Mouse (Mus musculus) layer of hippocampus, adult 11-12 months (tissue): ENCODE measurements around the gene Cyb561d2.

Source experiments
- DNase-seq: peaks from one replicate; pipeline ENCODE4 v3.0.0; 2022; ENCODE audit warnings: low spot score

Gene Cyb561d2

DNA sequence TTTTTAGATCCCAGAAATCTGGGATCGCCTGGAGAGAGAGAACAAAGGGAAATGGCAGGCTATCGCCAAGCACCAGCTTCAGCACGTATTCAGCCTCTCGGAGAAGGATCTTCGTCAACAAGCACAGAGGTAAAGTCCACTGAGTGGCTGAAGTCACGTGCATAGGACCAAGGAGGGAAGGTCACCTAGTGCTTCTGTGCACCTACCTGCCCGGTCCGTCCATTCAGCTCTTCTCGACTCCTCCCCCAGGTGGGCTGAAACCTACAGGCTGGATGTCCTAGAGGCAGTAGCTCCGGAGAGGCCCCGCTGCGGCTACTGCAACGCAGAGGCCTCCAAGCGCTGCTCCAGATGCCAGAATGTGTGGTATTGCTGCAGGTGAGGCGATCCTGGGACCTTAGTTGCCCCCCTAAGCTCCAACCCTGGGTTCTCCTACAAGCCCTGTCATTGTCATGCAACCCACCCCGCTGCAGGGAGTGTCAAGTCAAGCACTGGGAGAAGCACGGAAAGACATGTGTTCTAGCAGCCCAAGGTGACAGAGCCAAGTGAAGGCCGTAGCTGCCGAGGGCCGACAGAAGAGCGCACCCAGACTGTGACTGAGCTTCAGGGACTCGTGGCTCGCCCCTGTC lies 8.6 kb upstream of the Cyb561d2 start:
- no peak for DNase-seq

GRCm38 (mm10) chr9:107549297-107550074 lies 7.5 kb upstream of the Cyb561d2 start:
- DNase-seq = no peak

DNA sequence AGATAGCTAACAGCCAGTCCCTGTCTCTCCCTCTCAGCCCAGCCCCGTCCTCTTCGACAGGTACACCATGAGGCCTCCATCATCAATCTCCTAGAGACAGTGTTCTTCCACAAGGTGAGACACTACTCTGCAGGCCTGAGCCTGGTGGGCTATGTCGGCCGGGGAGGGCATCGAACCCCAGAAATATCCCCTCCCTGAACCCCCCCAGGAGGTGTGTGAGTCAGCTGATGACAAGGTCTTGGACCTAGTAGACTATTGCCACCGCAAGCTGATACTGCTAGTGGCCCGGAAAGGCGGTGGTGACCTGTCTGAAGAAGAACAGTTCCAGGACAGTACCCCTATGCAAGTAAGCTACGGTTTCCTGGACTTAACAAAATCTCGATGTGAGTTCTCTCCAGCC lies 6.8 kb upstream of the Cyb561d2 start:
- no peak for DNase-seq

GRCm38 (mm10) chr9:107547957-107548356 lies 6.0 kb upstream of the Cyb561d2 start:
- no peak for DNase-seq

DNA sequence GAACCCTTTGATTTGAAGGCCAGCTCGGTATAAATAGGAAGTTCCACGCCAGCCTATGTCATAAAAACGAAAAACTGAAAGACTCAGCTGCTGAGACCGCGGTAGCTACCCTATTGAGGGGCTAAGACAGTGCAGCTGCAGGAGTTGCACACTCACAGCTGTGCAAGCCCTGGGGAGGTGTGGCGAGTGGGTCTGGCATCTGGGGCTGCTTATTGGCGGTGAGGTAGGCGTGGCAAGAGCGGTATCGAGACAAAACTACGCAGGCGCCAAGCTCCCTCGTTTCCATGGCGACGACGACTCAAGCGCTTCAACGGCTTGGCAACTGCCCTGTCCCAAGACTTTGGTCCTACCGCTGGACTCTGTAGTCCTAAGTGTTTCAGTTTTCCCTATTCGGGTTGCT lies 5.0 kb upstream of the Cyb561d2 start, which contains the start of gene Zmynd10:
Zmynd10 (plus strand) TSS at position 273 of the 400 bp plus-strand sequence.
- peak; percentile 88 for DNase-seq

DNA sequence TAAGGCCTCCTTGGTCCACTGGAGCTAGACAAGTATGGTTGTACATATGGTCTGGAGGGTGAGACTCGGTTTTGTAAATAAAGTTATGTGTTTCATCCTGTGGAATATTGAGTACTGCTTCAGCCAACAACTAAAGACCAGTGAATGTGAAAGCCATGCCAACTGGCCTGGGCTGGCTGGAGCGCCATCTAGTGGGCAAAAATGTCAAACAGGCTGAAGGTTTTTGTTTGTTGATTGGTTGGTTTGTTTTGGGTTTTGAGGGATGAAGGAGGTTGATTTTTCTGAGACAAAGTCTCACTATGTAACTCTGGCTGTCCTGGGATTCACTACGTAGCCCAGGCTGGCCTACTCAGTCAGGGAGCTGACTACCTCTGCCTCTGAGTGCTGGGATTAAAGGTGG lies 3.6 kb upstream of the Cyb561d2 start:
- peak; percentile 78 for DNase-seq

DNA sequence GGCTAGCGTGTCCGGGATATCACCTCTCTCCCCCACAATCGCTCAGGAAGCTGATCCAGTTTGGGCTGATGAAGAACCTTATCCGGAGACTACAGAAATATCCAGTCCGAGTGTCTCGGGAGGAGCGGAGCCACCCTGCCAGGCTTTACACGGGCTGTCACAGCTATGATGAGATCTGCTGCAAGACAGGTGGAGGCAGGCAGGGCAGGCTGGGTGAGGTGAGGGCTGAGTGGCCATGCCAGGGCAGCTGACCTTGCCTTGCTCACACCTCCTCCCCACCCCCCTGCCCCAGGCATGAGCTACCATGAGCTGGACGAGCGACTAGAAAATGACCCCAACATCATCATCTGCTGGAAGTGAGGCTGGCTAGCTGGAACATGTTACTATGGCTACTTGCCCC lies 3.2 kb upstream of the Cyb561d2 start:
- no peak for DNase-seq

- no peak for DNase-seq
Measured at GRCm38 (mm10) chr9:107544729-107545128, 2.7 kb upstream of the Cyb561d2 start.

DNA sequence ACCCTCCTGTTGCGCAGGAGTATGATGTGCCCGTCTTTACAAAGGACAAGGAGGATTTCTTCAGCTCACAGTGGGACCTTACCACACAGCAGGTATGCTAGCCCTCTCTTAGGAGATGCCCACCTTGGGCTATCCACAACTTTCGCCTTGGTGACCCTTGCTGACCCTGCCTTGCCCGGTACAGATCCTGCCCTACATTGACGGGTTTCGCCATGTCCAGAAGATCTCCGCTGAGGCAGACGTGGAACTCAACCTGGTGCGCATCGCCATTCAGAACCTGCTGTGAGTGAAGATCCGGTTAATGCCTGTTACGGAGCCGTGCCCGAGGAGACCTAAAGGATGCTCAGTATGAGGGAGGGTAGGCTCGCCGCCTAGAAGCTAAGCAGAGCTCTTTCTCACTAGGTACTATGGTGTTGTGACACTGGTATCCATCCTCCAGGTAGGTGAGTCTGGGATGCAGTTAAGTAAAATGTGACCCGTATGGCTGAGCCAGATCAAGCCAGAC lies 2.3 kb upstream of the Cyb561d2 start:
- DNase-seq = no peak

DNA sequence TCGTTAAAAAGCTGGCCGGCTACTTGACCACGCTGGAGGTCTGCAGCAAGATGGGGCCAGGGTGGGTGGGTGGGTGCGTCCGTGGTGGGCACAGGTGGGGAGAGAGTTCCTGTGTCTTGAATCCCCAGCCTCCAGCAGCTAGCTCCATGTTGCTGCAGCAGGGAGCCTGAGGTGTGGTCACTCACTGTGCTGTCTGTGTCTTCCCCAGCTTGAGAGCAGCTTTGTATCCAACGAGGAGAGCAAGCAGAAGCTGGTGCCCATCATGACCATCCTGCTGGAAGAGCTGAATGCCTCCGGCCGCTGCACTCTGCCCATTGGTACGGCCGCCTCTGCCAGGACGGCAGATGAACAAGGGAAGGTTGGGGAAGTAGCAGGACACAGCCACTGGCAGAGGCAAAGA lies 1.3 kb upstream of the Cyb561d2 start:
- DNase-seq = no peak

DNA sequence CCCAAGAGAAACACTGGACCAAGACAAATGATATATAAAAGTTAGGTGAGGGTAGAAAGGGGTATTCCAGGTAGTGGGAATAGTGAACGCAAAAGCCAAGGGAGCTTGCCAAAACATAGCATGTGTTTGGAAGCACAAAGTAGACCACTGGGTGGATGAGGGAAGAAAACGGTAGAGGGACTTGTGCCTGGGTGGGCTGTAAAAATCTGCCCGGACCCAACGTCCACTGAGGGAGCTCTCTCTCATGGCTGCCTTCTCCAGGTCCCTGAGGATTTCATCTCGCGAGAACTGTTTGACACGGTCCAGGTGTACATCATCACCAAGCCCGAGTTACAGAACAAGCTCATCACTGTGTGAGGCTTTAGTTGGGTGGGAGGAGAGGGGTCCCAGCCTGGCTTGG lies 728 bp upstream of the Cyb561d2 start:
- DNase-seq = no peak

GRCm38 (mm10) chr9:107542352-107542686 lies 326 bp upstream of the Cyb561d2 start:
- DNase-seq = no peak

DNA sequence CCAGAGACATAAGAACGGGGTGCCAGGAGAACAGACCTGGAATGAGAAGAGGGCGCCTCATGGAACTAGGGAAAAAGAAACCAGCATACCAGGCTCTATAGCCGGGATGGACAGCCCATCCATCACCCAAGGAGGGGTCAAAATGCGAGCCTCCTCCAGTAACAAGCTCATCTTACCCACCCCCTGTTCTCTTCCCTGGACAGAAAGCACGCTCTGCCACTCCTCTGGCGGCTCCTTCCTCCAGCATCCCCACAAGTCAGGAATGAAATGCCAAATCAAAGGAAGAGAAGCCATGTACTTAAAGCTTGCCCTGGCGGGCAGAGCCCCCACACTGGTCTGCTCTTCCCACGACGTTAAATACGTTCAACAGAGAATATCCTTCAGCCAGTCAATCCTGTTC lies 988 bp downstream of the Cyb561d2 start:
- DNase-seq = no peak

DNA sequence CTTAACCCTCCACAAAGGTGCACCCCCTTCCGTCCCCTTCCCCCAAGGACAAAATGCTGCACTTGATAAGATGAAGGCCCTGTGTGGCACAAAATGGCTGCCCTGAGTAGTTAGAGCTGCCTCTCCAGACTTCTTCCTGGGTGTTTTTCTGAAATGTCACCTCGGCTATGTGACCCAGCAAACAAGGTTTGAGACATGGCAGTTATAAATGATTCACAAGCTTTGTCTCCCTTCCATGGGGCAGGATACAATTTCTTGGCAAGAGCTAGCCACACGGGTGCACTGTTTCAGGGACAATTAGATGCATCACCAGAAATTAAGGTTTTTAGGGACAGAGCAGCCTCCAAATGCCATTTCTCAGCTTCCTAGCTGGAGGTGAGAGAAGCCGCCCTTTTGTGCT lies 1.6 kb downstream of the Cyb561d2 start:
- DNase-seq = no peak

DNA sequence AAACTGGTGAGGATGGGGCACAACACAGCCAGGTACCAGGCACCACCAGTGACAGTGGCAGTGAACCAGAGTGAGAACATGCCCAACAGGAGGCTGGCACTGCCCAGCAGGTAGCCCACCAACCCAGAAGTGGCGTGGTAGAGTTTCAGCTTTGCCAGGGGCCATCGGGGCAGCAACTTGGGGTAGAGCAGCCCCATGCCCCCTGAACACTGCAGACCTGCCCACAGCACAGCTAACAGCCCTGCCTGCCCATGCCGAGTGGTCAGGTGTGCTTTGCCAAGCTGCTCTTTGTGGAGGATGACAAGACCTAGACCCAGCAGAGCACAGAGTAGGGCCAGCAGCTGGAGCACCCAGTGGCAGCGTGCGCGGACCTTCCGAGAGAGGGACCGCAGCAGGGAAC lies 2.1 kb downstream of the Cyb561d2 start:
- no peak for DNase-seq

GRCm38 (mm10) chr9:107538711-107539110 lies 3.3 kb downstream of the Cyb561d2 start:
- DNase-seq = no peak

- no peak for DNase-seq
Measured at GRCm38 (mm10) chr9:107538231-107538630, 3.8 kb downstream of the Cyb561d2 start.

DNA sequence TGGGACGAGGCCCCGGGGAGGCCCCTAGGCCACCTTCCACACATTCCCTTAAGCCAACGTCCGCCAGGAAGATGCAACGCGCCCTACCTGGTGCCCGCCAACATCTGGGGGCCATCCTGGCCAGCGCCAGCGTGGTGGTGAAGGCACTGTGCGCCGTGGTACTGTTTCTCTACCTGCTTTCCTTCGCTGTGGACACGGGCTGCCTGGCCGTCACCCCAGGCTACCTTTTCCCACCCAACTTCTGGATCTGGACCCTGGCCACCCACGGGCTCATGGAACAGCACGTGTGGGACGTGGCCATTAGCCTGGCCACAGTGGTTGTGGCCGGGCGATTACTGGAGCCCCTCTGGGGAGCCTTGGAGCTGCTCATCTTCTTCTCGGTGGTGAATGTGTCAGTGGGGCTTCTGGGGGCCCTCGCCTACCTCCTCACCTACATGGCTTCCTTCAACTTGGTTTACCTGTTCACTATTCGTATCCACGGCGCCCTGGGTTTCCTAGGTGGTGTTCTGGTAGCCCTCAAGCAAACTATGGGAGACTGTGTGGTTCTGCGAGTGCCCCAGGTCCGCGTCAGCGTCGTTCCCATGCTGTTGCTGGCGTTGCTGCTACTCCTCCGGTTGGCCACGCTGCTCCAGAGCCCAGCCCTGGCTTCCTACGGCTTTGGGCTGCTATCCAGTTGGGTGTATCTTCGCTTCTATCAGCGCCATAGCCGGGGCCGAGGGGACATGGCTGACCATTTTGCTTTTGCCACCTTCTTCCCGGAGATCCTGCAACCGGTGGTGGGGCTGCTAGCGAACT lies 7.4 kb downstream of the Cyb561d2 start:
- DNase-seq = no peak

GRCm38 (mm10) chr9:107533791-107534407 lies 8.1 kb downstream of the Cyb561d2 start, which contains the start of gene Tmem115:
Gene Tmem115 (plus strand): TSS chr9:107533945.
- DNase-seq = peak; percentile 95

GRCm38 (mm10) chr9:107526198-107527026 lies 15.6 kb downstream of the Cyb561d2 start:
- peak; percentile 71 for DNase-seq

- no peak for DNase-seq
Measured at GRCm38 (mm10) chr9:107522400-107522711, 19.6 kb downstream of the Cyb561d2 start.
